Mouse (Mus musculus): Measurements from ENCODE around the gene Gm20388.

The Gm20388 gene

DNA sequence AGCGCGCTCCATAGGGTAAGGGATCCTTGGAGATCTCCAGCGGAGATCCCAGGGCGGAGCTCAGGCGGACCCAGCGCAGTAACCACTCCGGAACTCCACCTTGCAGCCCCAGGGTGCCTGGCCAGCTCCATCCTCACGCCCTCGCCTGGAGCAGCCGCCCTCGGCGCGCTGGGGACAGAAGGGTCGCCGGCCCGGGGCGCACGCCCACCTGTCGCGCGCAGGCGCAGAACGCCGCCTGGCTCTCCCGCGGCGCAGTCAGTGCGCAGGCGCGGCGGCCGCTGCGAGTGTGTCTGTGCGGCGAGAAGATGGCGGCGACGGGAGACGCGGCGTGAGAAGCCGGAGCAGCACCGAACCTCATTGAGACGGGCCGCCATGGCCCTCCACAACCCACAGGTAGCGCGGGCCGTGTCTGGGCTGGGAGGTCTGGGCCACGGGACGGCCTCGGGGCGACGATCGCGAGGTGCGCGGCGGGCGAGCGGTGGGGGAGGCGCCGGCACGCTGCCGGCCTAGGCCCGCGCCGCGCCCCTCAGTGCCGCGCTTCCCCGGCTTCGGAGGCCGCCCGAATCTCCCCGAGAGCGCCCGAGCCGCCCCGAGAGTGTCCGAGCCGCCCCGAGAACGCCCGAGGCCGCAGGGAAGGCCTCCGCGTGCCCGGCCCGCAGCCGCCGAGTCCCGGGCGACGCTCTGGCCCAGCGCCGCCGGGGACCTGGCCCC lies at the start of gene Gm20388:
Gene Gm20388, plus strand, starts transcription at position 295 of the 711 bp plus-strand sequence.
- DNase-seq: peak; percentile 97 to 99

DNA sequence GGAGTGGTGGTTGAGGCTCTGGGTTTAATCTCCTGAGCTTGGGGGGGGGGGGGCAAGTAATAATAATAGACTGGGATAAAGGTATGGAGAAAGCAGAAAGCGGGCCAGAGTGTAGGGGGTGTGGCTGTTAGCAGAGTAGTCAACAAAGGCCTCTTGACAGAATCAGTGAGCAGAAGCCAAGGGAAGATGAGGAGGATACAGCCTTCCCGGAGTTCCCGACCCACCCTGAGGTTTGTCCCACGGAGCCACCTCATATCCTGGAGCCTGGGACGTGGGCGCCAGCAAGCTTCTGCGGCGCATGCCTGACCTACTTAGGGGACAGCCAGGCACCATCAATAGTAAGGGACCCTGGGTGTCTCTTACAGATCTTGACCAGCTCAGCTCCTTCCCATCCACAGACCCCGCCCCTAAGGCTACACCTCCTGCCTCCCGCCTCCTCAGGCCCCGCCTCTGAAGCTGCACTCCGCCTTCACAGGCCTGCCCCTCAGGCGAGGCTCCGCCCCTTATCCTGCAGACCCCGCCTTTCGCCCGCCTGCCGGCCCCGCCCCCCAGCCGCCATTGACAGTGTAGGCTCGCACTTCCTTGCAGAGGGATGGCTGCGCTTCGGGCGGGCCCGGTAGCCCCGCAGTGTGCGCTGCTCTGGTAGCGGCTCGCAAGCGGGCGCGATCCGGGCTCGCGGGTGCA lies 48.8 kb upstream of the Gm20388 start, which contains the start of gene Klhl36:
Gene Klhl36, plus strand, starts transcription at position 561 of the 684 bp plus-strand sequence.
- peak; percentile 97 to 99 for DNase-seq

DNA sequence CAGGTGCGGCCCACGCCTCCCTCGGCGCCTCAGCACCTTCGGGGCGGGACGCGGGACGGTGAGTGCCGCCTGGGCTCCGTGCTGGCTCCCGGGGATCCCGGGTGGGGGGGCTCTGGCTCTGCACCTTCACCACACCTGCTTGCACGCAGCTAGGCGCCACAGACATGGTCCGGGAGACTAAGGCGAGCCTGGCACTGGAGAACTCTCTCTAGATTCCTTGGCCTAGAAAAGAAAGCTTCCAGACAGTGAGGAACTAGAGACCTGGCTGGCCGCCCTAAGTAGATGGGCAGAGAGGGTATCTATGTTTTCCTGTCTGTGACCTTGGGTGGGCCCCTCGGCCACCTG lies 48.3 kb upstream of the Gm20388 start:
- DNase-seq: no peak

DNA sequence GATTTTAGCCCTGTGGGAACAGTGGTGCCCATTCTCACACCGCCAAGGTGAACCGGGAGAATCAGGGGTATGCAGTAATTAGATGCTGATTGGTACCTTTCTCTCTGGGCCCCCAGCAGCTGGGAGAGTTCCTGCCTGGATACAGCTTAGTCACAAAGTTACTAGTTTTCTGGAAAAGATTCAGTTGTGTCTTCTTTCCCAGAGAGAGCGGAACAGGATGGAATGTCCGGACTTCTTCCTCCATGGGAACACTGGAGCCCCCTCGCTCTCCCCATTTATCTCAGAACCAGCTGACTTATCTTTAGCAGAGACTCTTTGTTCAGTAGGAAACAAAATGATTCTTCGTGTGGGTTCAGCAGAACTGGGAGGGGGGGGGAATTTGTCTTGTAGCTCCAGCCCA lies 47.9 kb upstream of the Gm20388 start:
- no peak for DNase-seq

DNA sequence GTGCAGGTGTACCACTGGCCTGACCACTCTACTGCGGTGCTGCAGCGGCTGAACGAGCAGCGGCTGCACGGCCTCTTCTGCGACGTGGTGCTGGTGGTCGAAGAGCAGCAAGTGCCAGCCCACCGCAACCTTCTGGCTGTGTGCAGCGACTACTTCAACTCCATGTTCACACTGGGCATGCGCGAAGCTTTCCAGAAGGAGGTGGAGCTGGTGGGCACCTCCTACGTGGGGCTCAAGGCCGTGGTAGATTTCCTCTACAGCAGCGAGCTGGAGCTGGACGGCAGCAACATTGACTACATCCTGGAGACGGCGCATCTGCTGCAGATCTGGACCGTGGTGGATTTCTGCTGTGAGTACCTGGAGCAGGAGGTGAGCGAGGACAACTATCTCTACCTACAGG lies 41.0 kb upstream of the Gm20388 start:
- no peak for DNase-seq

DNA sequence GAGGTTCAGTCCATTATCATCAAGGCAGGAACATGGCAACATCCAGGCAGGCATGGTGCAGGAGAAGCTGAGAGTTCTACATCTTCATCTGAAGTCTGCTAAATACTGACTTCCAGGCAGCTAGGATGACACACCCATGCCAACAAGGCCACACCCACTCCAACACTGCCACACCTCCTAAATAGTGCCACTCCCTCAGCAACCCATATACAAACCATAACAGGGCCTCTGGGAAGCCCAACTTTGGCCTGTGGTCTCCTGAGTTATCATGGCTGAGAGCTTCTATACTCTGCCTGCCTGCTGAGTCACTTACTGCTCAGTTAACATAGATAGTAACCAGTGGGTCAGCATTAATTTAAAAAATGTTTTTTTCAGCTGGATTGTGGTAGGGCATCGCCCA lies 37.5 kb upstream of the Gm20388 start:
- DNase-seq: no peak

DNA sequence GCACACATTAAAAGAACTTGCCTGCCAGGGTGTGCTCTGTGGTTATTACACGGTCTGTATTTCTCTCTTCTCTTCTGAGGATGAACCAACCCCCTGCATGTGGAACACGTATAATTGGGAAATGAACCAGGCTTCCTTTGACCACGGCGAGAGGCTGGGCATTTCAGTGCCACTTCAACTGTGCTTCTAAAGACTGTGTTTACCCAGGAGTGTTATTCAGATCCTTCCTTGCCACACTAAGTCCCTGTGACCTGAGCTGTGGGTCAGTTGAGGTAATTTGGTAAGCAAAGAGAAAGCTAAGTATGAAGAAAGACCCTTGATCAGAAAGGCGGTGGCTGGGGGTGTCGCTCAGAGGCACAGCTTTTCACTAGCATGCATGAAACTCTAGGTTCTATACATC lies 29.3 kb upstream of the Gm20388 start:
- DNase-seq: no peak

DNA sequence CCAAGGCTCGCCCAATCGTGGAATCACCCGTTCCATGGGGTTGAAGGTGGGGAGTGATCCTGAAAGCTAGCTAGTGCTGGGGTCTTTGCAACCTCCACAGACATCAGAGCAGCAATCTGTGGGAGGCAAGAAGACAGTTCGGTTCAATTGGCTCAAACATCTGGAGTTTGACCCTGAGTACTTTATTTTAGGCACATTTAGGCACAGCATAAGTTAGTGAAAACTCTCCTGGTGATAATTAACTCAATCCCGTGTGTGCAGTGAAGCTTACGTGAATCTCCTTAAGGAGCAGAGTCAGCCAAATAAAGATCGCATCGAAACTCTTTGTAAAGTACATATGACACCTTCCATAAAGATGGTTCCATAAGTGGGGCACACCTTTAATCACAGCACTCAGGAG lies 28.7 kb upstream of the Gm20388 start:
- no peak for DNase-seq

DNA sequence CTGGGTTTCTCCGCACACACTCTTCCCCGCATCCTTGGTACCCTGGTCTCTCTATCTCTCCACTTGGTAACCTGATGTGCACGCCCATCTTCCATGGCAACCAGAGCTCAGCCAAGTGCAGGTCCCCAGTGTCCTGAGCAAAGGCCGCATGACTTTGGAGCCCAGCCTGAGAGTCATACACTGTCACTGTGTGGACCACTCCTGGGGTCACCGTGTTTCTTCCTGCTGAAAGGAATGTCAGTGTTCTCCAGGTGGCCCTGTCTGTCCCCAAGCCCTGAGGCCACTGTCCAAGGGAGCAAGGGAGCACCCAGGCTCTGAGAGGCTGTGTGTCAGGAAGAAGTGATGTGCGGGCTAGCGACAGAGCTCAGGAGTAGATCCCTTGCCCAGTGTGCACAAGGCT lies 27.4 kb upstream of the Gm20388 start:
- no peak for DNase-seq

DNA sequence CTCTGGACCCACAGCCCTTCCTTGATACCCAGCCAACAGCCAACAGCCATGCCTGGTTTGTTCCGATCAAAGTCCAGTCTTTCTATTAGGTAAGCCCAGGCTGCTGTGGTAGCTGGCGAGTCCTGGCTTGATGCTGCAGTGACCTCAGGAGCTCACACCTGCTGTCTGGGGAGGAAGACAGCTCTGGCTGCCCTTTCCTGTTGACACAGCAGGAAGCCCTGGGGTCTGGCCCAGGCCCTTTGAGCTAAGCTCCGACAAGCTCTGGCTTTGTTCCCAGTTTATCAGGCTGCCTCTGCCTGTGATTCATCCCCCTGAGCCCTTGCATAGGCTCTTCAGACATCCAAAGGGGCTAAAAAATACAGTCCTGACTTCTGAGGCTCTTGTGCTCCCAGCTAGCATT lies 25.0 kb upstream of the Gm20388 start:
- peak; percentile 47 to 65 for DNase-seq

DNA sequence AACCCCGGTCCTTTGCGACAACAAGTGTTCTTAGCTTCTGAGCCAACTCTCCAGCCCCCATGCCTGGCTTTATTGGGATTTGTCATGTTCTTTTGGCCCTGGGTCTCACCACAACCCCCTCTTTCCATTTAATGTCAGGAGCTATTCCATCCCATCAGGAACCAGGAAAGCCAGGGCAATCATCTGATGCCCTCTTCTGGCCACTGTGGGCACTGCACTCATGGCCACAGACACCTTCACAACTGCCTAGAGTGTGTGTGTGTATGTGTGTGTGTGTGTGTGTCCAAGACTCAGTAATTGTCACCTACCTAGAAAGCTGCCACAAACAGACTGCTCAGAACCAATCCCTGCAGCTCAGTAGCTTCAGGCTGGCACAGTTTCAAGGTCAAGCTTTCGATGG lies 23.5 kb upstream of the Gm20388 start:
- DNase-seq: peak; percentile 30 to 58

DNA sequence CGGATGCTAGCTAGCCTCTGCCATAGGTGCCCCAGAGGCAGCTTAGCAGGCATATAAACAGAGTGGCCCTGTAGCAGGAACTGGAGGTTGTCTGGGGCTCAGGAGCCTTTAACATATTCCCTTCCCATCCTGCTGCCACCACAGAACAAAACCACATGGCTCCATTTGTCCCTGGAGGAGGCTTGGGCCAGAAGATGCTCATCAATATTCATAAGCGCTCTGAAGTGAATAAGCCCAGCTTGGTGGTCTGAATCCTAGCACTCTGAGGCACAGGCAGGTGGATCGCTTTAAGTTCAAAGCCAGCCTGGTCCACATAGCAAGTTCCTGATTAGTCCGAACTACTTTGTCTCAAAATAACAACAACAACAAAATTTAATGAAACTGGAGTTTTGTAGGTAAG lies 22.6 kb upstream of the Gm20388 start:
- no peak for DNase-seq

DNA sequence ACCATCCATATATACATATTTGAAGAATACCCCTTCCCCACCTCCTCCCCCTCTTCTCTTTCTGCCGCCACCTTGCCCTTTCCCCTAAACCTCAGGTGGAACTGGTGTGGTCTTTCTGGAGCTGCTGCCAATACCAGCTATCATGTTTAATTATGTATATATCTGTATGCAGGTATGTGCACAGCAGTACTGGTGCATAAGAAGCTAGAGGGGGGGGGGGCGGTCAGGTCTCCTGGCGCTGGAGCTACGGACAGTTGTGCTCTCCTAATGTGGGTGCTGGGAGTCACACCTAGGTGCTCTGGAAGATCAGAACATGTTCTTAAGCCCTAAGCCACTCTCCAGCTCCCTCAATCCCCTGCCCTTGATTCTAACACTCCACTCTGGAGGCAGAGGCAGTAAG lies 13.6 kb upstream of the Gm20388 start:
- no peak for DNase-seq

DNA sequence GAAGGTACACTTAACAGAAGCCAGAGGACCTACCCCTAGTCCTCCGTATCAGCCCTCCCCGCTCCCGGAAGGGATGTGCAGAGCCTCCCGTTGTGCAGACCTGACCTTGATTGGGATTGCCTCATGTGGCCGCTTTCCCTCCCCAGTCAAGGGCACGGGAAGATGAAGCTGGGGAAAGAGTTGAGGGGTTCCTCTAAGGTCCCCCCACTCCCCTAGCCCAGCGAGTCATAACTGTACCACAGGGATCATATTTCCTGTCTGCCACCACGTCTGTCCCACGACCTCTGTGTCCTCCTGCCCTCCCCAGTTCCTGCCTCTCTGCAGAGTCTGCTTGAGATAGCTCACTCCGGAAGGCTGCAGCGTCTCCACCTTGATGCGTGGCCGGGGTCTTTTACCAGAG lies 12.7 kb upstream of the Gm20388 start:
- no peak for DNase-seq

DNA sequence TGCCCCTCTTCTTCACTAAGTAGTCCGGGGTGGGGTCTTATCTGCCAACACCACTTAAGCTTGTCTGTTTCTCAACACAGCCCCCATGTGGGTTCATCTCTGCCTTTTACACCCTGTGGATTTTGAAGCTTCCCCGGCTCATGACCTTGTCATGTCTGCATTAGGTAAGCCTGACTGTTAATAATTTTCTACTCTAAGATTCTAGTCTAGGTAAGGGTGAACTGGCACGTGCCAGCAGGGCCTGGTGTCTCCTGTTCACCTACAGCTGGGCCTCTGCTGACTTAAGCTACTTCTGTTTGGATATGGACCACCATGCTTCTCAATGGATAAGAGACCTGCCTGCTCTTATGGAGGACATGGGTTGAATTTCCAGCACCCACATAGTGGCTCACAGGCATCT lies 9.3 kb upstream of the Gm20388 start:
- no peak for DNase-seq

DNA sequence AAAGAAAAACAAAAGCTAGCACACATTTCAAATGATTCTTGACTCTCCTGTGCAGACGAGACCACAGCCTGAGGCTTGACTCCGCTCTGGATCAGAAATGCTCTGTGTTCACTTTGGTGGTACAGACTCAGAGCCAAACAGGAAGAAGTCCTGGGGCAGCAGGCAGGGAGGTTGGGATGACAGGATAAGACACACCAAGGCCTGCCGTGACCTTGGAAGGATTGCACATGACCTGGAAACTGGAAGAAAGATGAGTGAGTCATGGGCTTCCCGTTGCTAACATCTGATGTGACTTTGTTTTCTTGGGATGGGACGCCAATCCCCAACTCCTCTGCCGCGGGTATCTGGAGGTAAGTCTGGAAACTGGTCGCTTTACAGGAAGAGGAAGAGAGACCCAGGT lies 8.7 kb upstream of the Gm20388 start:
- no peak for DNase-seq

DNA sequence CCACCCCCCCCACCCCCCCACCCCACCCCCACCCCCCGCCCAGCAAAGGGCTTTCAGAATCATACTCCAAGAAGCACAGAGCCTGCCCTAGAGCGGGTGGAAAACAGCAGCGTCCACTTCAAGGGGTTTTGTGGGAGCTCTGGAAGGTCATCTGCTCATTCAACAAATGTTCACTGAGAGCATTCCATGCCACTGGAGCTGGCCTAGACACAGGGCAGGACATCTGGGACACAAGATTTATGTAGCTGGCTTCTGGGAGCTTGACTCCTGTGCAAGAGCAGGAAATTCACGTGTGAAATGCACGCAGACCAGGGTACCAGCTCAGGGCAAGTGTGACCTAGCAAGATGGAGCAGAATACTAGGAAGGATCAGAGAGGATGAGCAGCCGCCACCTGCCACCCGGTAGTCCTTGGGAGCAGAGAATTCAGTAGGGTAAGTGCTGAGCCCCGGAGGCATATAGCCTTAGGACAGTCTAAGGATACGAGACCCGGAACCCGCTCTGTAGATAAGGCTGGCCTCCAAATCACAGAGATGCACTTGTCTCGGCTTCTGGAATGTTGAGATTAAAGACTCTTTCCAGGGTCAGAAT lies 6.2 kb upstream of the Gm20388 start:
- DNase-seq: no peak

DNA sequence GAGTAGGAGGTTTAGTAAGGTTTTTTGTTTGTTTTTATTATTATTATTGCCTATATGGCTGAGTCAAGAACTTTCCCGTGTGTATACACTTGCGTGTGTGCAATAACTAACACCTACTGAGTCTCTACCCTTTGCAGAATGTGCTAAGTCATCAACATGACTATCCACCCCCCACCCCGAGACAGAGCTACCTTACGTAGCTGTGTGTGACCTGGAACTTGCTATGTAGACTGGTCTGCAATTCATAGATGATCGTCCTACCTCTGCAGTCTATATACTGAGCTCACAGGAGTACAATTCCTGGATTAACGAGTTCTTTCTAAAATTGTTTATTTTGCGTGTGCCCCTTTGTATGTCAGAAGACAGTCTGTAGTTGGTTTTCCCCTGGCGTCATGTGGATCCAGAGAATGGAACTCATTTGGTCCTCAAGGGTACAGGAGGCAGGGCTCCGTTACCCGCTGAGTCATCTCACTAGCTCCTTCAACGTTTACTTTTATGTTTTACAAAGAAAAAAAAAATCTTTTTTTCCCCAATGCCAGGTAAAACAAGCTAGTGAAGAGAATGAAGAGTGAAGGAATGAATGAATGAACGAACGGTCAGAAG lies 596 bp upstream of the Gm20388 start, which contains the start of gene Usp10:
Gene Usp10, plus strand, starts transcription at position 417 of the 603 bp plus-strand sequence.
- DNase-seq: no peak

DNA sequence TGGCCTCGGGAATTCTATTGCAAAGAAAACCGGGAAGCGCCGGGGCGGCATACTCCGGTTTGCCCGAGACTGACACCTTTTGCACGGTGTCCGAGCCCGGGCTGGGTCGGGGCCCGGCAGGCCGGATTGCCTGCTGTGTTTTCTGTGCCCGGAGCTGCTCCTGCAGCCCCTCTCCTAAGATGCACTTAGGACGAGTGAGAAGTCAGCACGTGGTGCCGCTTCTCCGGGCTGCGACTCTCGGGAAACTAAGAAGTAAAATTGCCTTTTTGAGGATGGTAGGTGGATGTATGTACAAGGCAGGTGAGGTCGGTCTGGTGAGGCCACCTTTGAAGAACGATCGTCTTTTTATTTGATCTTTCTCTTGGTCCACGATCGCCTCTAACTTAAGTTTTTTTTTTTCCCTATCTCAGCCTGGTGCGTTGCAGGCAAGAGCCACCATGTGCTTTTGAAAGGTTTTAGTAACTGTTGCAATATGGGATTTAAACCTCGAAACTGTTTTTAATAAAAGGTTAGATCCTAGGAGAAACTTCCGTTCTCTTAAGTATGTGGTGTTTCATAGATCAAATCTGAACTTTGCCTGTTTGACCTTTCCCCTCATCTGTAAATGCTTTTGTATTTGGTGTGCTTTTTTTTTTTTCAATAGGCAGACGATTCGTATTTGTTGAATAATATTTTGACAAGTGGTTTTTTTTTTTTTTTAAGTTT lies 769 bp downstream of the Gm20388 start:
- no peak for DNase-seq

DNA sequence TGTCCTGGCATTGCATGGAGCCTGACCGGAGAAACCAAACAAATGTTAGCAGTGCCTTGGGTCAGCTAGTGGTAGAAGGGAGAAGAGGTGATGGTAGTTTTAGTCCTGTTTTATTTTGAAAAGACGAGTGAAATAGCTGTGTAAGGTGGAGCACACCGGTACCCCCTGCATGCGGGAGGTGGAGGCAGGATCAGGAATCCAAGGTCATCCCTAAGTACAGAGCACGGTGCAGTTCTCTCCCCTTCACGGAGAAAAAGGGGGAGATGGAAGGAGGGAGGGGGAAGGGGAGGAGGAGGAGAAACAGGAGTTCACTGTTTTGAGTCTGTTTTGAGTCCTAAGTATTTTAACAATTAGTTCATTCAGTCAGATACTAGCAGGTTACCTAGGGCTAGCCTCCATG lies 2.0 kb downstream of the Gm20388 start:
- no peak for DNase-seq

DNA sequence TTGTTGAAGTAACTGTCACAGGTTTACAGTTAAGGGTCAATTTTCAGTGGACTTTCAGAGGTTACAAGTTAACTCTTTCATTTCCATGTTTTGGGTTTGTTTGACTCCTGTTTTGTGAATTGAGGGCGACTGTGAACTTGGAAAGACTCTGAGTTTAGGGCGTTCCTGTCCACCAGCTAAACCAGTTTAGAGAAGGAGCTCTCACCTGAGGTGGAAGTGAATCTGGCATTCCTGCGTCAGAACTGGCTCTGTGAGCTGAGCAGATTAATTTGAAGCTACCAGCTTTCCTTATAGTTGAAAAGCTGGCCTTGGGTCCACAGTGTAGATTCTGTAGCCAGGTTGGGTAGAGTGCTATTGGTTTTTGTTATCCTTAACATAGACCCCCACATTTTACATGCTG lies 2.5 kb downstream of the Gm20388 start:
- no peak for DNase-seq

DNA sequence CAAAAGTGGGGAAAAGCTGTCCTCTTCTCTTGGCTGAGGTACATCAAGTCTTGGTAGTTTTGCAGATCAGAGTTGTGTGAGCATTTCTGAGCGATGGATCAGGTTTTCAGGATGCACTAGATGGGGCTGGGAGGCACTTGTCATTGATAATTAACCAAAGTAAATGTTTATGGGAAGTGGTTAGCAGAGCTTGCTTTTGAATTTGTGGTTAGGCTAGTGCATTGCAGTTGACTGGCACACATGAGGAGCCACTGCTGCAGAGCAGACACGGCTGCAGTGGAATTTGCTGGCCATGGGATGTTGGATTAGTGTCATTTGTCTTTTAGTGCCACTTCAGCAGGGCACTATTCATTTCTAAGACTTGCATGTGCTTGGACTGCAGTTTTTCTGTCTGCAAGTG lies 3.5 kb downstream of the Gm20388 start:
- DNase-seq: no peak

DNA sequence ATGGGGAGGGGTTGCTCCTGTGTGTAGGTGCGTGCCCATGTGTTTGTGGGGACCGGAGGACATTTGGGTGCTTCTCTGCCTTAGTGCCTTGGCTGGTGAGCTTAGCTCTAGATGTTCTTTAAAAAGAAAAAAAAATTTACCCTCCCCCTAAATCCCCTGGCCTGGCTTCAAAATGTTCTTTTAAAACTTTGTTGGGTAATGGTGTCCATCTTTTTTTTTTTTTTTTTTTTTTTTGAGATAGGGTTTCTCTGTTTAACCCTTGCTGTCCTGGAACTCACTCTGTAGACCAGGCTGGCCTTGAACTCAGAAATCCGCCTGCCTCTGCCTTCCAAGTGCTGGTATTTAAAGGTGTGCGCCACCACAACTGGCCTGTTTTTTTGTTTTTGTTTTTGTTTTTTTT lies 4.7 kb downstream of the Gm20388 start:
- no peak for DNase-seq
